ENCODE assay signal across 15 mouse cellular contexts in genomic region chr5:131614238-131614637, GRCm38 (mm10).
A peak's percentile ranks its signal among the peaks of the same experiment; 100 is the strongest.
DNase-seq lines count a peak whose midpoint lies in the region; ATAC-seq lines count a peak whose summit lies in the region.
"Had no signal": no experiment of that assay in that cellular context is flagged by ENCODE, and none has a peak within 500 bp of the region (broad histone marks: within the 10 kb centered on the region; RNA-seq: fewer than 3 reads in every experiment).

No protein-coding gene starts in this region.

- ATAC-seq in forebrain, embryonic 12.5 days (ENCODE audit: low FRiP score), result no peak
- no peak for ATAC-seq in limb, embryonic 12.5 days (ENCODE audit: insufficient number of reproducible peaks, insufficient read depth, low FRiP score, low TSS enrichment, low read depth)
- no peak for ATAC-seq in limb, embryonic 13.5 days (ENCODE audit: low FRiP score, low read depth)
- ATAC-seq in neural tube, embryonic 15.5 days (ENCODE audit: low FRiP score), result no peak
- ATAC-seq: liver, postnatal 0 days; Patski had no signal

- H3K9me3 ChIP-seq in forebrain, embryonic 12.5 days, result no peaks in the 10 kb centered on the region
- no peaks in the 10 kb centered on the region for H3K9me3 ChIP-seq in forebrain, embryonic 10.5 days
- H3K9me3 ChIP-seq in limb, embryonic 12.5 days, result no peaks in the 10 kb centered on the region
- no peaks in the 10 kb centered on the region for H3K9me3 ChIP-seq in limb, embryonic 10.5 days (replicated peaks)
- no peaks in the 10 kb centered on the region for H3K9me3 ChIP-seq in limb, embryonic 13.5 days
- no peaks in the 10 kb centered on the region for H3K9me3 ChIP-seq in neural tube, embryonic 15.5 days (replicated peaks)
- H3K9me3 ChIP-seq: heart, embryonic 13.5 days had no signal

- H3K27me3 ChIP-seq in forebrain, embryonic 12.5 days, result peaks cover 79% of the 10 kb centered on the region
- H3K27me3 ChIP-seq in forebrain, embryonic 10.5 days (ENCODE audit: poor library complexity, severe bottlenecking), result peaks cover 100% of the 10 kb centered on the region
- peaks cover 45% of the 10 kb centered on the region for H3K27me3 ChIP-seq in limb, embryonic 12.5 days
- peaks cover 95% of the 10 kb centered on the region for H3K27me3 ChIP-seq in limb, embryonic 10.5 days (ENCODE audit: low read depth, poor library complexity, severe bottlenecking)
- H3K27me3 ChIP-seq in limb, embryonic 13.5 days, result peaks cover 30% of the 10 kb centered on the region
- H3K27me3 ChIP-seq in neural tube, embryonic 15.5 days (replicated peaks), result peaks cover 12% of the 10 kb centered on the region
- H3K27me3 ChIP-seq: Patski had no signal

- peaks cover 40% of the 10 kb centered on the region for H3K4me1 ChIP-seq in forebrain, embryonic 12.5 days
- H3K4me1 ChIP-seq in forebrain, embryonic 10.5 days, result peaks cover 41% of the 10 kb centered on the region
- peaks cover 28% of the 10 kb centered on the region for H3K4me1 ChIP-seq in limb, embryonic 12.5 days (replicated peaks)
- peaks cover 34% of the 10 kb centered on the region for H3K4me1 ChIP-seq in limb, embryonic 10.5 days
- H3K4me1 ChIP-seq in limb, embryonic 13.5 days, result peaks cover 42% of the 10 kb centered on the region
- peaks cover 45% of the 10 kb centered on the region for H3K4me1 ChIP-seq in neural tube, embryonic 15.5 days

- H3K27ac ChIP-seq in forebrain, embryonic 12.5 days, result no peak overlapping the region
- H3K27ac ChIP-seq in forebrain, embryonic 10.5 days, result no peak overlapping the region
- H3K27ac ChIP-seq in limb, embryonic 12.5 days, result no peak overlapping the region
- H3K27ac ChIP-seq in limb, embryonic 10.5 days, result no peak overlapping the region
- H3K27ac ChIP-seq in limb, embryonic 13.5 days, result no peak overlapping the region
- H3K27ac ChIP-seq in neural tube, embryonic 15.5 days (replicated peaks), result 0 out of 2 replicates have a peak overlapping the region, but pooled peaks have one; percentile 13
- H3K27ac ChIP-seq: heart, embryonic 13.5 days; kidney, postnatal 0 days; macrophage had no signal

- H3K9ac ChIP-seq in forebrain, embryonic 12.5 days, result no peak overlapping the region
- H3K9ac ChIP-seq in limb, embryonic 12.5 days (replicated peaks), result no peak overlapping the region
- H3K9ac ChIP-seq in limb, embryonic 13.5 days, result no peak overlapping the region
- peak overlapping the region; percentile 18; the same call in 1 of the 2 replicates for H3K9ac ChIP-seq in neural tube, embryonic 15.5 days (replicated peaks)
- H3K9ac ChIP-seq: heart, embryonic 13.5 days; liver, postnatal 0 days had no signal

- WGBS in forebrain, embryonic 12.5 days, result 87% methylated on average over 2 of the region's 2 CpGs
- WGBS in forebrain, embryonic 10.5 days, result 86% methylated on average over 2 of the region's 2 CpGs
- WGBS in limb, embryonic 12.5 days, result 90% methylated on average over 2 of the region's 2 CpGs
- 90% methylated on average over 2 of the region's 2 CpGs for WGBS in limb, embryonic 10.5 days
- WGBS in limb, embryonic 13.5 days, result 82% methylated on average over 2 of the region's 2 CpGs
- 84% methylated on average over 2 of the region's 2 CpGs for WGBS in neural tube, embryonic 15.5 days

- no peak for DNase-seq in forebrain, embryonic 10.5 days (ENCODE audit: extremely low spot score, low spot score)
- no peak for DNase-seq in limb, embryonic 10.5 days (ENCODE audit: low spot score)
- no peak for DNase-seq in adrenal gland, postnatal 25 days
- DNase-seq in cerebellum, adult 8-10 months, result no peak
- DNase-seq: cerebellum, adult 2 months; gastrocnemius, postnatal 14 days; liver, postnatal 0 days had no signal

- H3K4me3 ChIP-seq in forebrain, embryonic 12.5 days (replicated peaks), result peak overlapping the region; percentile 14
- H3K4me3 ChIP-seq in forebrain, embryonic 10.5 days, result no peak overlapping the region
- H3K4me3 ChIP-seq in limb, embryonic 12.5 days (replicated peaks), result peak overlapping the region; percentile 12; the same call in 1 of the 2 replicates
- no peak overlapping the region for H3K4me3 ChIP-seq in limb, embryonic 10.5 days
- peak overlapping the region; percentile 18; the same call in 1 of the 2 replicates for H3K4me3 ChIP-seq in limb, embryonic 13.5 days
- peak overlapping the region; percentile 45 for H3K4me3 ChIP-seq in neural tube, embryonic 15.5 days (replicated peaks)
- H3K4me3 ChIP-seq: heart, embryonic 13.5 days had no signal

- H3K36me3 ChIP-seq in forebrain, embryonic 12.5 days (replicated peaks), result no peaks in the 10 kb centered on the region
- no peaks in the 10 kb centered on the region for H3K36me3 ChIP-seq in forebrain, embryonic 10.5 days (replicated peaks)
- no peaks in the 10 kb centered on the region for H3K36me3 ChIP-seq in limb, embryonic 12.5 days
- H3K36me3 ChIP-seq in limb, embryonic 10.5 days, result no peaks in the 10 kb centered on the region
- H3K36me3 ChIP-seq in limb, embryonic 13.5 days, result no peaks in the 10 kb centered on the region
- H3K36me3 ChIP-seq in neural tube, embryonic 15.5 days, result no peaks in the 10 kb centered on the region
- H3K36me3 ChIP-seq: heart, embryonic 13.5 days had no signal

- peak overlapping the region; percentile 34 for H3K4me2 ChIP-seq in forebrain, embryonic 12.5 days
- H3K4me2 ChIP-seq in limb, embryonic 12.5 days, result peak overlapping the region; percentile 37
- peak overlapping the region; percentile 26; the same call in 1 of the 2 replicates for H3K4me2 ChIP-seq in limb, embryonic 13.5 days (replicated peaks)
- peak overlapping the region; percentile 64 for H3K4me2 ChIP-seq in neural tube, embryonic 15.5 days
- H3K4me2 ChIP-seq: heart, embryonic 13.5 days had no signal

Comparison
In these comparisons a context has a peak if more than half of its experiments do, and no peak if none do; other contexts are left out.
1. H3K4me3 ChIP-seq: peak in forebrain, embryonic 12.5 days (single experiment), limb, embryonic 12.5 days (single experiment), limb, embryonic 13.5 days (single experiment) and neural tube, embryonic 15.5 days (single experiment); none in forebrain, embryonic 10.5 days (single experiment) and limb, embryonic 10.5 days (single experiment).
2. Peak in every context shown above with its lines, with median percentiles within 50 percentile points of each other: H3K4me2 ChIP-seq.